Mouse (Mus musculus) layer of hippocampus, adult 9-10 months (tissue): Measurements from ENCODE around the gene Synpo2.
A peak's percentile ranks its signal among the peaks of the same experiment; 100 is the strongest.

Experiments used
- DNase-seq: peaks from one replicate; pipeline ENCODE4 v3.0.0; 2022; ENCODE audit warnings: low spot score

The Synpo2 gene

DNA sequence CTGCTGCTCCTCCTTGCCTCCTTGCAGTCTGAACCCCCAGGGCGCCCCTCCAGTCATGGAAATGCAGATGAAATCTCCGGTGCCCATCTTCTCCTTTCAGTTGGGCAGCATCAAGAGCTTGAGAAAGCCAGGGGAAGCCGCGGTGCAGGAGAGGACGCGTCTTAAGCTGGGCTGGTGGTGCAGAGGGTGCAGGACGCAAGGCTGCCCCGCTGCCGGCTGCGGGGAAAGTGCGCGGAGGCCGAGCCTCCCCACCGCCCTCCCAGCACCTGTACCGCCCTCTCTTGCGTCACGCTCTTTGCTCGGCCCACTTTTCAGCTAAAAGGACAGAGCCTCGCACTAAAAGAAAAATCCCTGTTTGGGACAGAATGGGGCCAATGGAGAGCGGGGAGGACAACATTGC is at the start of gene Synpo2:
Synpo2 (minus strand) TSS at position 229 of the 400 bp plus-strand sequence.
- DNase-seq = no peak

DNA sequence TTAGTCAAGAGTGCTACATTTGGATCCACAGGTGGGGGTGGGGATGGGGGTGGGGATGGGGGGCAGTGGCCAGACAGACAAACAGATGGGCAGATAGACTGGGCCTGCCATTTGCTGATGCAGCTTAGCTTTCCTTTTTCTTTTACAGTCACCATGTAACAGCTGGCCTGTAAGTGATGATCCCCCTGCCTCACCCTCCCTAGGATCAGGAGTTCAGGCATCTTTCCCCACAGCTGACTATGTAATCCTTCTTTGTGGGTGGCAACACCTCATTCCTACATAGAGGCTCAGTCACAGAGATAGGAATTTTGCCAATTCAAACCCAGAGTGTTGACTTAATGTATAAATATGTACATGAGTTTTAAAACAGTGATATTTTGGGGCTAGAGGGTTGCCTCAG is 49.7 kb upstream of the Synpo2 start:
- DNase-seq = no peak

DNA sequence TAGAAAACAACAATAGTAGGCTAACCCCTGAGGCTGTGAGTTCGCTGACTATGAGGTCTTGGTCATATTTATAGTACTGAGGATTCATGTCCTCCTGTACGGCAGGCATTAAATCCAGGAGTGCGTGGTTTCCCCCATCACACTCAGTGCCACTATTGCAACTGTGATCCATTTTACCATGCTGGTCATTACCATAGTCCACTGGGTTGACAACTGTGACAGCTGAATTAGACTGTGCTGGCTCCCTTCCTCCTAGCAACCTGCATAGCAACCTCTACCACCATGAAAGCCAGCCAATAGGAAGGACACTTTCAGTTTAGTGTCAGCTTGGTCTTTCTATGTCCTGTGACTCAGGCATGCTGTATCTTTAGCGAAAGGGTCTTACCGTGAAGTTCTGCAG is 48.3 kb upstream of the Synpo2 start:
- DNase-seq = no peak

DNA sequence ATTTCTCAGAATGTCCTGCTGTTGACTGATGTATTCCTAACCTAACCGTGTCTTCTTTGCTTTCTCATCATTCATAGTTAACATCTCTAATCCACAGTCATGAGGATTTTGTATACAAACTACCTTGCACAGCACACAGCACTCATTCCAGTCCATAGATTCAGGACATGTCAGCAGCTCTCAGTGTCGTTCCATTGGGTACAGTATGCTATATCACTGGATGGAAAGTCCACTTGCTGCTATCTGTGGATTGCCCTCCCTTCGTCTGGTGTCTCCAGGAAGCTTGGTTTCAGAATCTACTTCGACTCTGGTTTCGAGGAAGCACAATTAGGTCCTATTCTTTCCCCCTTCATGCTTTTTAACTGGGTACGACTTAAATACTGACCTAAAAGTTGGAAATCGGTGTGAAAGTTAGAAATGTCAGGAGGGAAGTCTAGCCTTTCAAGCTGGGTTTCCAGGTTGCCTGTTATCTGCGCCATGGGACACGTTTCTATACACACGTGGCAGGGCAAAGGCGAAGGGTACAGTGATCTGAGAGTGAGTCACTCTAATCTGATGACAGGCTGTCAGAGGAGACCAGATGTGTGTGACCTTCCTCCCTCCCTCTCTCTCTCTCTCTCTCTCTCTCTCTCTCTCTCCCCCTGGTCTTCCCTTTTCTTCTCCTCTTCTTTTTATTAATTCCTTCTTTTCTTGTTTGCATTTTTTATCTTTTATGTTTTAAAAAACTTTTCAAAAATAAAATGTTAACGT is 47.1 kb upstream of the Synpo2 start:
- DNase-seq = no peak

DNA sequence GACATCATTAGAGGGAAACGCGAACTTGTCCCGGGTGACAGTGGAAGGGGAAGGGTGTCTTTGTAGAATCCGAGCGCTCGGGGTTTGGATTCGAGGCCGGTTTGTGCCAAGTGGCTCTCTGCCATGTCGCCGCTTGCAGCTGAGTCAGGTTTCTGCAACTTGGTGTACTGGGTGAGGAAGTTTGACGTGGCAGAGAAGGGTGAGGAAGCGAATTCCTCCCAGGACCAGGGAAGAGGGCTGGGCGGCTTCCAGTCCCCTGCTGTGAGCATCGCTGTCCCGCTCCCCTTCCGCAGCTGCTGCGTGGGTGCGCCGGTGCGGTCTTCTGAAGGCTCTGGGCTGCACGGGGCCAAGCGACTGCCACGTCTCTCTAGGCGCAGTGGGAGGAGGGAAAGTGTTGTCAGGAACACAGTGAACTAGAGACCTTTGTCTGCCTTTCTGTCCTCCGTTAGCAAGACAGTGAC is 31.8 kb upstream of the Synpo2 start:
- DNase-seq = peak; percentile 22

DNA sequence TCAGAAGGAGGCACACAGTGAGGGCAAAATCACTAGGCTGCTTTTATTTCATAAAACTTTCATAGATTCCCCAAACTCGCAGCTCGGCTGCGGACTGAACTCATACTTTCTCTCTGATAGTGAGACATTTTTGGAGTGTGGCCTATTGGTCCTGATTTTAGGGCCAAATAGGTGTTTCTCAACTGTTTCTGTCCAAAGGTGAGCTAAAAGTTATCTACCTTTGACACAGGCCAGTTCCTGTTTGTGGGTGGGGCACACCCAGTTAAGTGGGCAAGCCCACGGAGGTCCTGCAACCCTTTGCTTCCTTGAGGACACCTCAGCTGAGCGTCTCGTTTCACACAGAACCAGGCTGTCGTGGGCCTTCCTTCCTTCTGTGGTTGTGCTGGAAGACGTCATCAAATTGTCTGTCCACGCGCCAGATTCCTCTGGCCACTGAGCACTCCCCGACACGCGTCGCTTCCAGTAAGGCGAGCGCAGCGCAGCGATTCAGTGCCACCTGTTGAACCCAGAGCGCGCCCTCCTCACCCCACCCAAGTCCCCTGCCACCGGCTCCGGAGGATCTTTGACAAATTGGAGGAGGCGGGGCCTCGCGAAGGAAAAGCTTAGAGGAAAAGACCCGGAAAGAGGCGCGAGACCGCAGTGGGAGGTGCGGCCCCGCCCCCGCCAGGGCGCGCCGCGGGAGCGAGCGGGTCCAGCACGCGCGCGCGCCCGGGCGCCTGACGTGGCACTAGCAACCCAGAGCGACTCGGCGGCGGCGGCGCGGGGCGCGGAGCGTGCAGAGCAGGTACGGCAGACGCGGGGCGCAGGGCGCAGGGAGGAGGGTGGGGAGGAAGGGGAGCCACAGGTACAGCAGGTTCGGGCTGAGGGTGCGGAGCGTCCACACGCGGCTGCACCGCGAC is 31.1 kb upstream of the Synpo2 start, which contains the start of gene Sec24d:
Sec24d (plus strand) TSS at position 703 of the 899 bp plus-strand sequence.
- DNase-seq = peak; percentile 40

DNA sequence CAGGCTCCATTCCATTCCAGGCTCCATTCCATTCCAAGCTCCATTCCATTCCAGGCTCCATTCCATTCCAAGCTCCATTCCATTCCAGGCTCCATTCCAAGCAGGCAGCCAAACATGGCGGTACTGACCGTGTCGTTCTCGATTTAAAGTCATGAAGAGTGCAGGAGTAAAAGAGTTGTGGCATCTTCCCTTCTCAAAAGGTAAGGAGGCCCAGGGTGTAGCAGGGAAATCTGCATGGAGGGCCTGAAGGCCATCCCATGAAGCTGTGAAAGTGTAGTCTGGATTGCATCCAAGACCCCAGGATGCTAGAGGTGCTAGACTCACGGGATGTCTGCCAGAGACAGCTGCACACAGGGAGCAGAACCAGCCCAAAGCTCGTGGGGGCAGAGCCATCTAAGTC is 28.8 kb upstream of the Synpo2 start:
- no peak for DNase-seq

DNA sequence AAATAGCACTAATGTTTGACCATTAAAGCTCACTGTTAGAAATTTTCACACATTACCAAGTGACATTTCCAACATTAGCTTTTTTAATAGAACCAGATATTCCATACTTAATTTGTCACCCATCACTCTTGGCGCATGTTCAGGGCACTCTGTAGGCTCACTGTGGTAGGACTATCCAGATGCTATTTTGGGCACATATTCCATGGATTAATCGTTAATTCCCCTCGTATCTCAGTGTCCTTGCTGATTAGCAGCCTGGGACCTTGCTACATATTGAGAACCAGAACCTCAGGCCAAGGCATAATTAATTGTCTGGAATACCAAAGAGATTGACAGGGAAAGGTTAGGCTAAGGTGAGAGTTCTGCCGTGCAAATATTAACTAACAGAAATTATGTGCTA is 22.8 kb upstream of the Synpo2 start:
- no peak for DNase-seq

DNA sequence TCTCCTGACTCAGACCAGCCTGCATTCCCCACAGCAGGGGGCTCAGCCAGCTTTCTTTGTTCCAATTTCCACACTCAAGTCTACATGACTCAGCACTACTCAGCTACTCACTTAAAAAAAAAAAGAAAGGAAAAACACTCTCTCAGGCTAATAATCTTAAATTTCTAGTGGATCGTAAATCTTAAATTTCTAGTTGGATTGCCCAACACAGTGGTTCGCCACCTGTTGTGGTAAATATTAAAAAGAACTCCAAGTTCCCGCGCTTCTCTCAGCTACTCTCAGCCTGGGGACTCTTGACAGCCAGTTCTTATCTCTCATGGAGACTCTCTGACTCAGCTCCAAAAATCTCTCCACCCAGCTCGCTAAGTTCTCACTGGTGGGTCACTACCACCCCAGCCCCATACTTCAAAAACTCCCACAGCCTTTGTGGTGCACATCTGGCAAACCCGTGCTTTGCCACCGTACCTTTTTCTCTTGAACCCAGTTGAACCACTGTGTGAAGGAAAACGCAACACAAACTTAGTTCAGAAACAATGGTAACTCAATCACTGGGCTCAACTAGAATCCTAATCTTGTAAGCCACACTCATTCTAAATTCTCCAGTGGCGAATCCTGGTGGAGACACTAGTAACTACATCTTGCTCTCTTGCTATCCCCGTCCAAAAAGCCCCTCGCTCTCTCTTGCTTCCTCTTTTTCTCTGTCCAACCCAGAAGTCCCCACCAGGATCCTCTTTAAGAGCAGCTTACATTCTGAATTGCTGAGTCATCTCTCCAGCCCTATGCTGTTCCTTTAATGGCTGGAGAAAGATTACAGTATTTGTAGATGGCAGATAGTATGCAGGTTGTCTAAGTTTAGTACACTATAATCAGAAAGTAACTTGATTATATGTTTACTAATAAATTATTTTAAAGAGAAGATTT is 20.5 kb upstream of the Synpo2 start:
- no peak for DNase-seq

DNA sequence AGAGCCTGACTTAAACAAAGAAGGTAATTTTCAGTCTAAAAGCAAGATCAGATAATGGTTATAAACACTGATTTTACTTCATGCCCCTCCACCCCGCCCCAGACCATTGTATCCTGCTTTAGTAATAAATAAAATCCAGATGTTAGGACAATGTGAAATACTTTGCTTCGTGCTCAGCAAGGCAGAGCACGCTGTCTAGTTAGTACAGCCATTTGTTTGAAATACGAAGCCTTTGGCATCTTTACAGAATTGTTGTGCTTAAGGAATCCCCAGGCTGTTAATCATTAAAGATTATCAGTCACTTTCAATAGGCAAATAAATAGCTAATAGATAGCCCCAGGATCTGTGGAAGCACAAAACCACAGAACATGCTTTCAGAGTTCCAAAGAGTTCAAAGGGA is 9.7 kb upstream of the Synpo2 start:
- DNase-seq = no peak

DNA sequence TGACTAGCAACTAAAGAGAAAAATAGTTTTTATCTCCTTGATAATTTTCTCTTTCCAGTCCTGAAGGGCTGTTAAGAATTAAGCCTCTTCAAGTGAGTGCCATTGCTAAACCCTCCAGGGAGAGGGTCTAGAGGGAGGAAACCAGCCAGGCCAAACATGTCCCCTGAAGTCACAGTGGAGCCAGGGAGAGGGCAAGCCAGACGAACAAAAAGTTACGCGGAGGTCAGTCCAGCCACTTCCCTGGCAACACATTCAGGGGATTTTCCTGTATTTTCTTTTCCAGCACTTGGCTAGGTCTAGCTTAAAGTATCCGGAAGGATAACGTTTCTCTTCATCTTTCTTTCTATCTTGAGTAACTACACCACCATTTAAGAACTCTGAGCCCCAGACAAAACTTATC is 8.4 kb upstream of the Synpo2 start:
- no peak for DNase-seq

DNA sequence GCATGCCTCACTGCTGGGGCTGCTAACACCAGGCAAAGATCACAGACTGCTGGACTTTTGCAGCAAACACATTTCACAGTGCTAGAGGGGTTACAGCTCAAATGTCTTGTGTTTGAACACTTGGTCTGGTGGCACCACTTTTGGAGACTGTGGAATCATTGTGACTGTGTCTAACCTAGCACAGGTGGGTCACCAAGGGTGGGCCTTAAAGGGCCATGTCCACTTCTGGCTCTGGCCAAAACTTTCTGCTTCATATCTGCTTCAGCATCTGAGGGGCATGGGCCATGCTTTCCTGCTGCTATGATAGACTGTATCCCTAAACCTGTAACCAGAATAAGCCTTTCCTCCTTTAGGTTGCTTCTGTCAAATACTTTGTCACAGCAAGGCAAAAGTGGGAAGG is 1.5 kb upstream of the Synpo2 start:
- no peak for DNase-seq

DNA sequence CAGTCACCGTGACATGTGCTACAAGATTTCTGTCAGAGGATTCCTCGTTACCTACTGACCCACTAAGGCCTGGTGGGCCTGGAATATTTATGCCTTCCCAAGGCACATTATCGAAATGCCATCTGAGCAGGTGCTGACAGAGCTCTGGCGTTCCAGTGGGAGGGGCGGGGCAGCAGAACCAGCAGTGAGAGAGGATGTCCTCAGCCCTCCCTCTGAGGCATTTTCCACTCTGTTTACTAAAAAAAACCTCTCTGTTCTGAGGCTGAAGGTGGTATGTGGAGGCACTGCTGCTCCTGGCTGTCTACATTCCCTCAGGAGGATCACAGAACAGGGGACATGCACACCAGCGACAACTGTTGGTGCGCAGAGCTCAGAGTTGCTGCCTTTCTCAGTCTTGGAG is 1.1 kb upstream of the Synpo2 start:
- no peak for DNase-seq

DNA sequence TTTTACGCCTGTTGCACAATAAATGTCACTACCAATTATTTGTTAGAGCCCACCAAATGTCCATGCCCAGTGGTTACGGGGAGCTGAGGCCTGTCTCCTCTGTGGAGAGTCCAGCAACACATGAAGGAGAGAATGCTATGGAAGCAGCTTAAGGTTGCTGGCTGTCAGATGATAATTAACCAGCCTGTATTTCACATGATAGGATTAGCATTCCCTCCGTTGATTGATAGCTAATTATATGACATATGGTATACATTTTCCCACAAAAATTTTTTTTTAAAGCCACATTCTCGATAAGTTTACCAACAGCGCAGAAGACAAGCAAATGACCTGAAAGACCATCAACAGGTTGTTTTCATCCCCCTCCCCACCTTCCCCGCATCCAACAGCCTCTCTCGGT is 454 bp downstream of the Synpo2 start:
- DNase-seq = no peak

DNA sequence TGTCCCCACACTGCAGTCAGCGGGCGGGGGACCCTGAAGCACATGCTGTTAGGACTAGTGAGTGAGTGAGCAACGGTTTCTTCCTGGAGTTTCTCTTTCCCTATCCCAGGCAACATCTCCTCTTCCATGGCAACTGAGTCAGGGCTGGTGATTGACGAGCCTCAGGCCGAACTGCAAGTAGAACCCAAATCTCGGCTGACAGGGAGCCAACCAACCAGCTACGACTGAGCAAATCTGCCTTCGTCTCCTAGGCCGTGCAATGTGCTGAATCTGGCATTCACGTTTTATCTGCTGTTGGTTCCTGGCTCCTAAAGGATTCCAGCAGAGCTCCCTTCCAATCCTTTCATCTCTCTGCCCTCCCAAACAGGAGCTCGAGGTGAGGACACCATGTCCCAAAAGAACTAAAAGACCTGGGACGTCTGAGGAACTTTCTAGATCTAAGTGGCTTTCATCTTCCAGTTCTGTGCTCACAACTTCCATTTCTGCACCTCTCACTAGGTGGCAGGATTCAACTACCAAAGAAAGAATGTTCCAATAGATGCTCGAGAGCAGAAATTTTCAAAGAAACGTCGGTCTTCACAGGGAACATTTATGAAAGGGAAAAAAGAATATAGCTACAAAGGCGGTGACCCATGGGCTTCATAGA is 1.6 kb downstream of the Synpo2 start:
- peak; percentile 61 for DNase-seq

DNA sequence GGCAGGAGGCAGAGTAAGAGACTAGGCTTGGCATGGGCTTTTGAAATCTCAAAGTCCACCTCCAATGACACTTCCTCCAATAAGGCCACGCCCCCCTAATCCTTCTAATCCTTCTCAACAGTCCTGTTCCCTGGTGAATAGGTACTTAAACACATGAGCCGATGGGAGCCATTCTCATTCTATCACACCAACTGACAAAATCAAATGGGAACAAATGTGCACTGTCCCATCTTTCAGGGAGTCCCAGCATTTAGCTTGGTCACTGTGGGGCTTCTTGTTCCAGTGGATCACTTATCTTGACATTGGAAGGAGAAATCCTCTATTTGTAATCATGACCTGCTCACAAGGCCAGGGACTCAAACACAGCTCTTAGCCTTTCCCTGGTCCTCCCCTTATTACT is 4.3 kb downstream of the Synpo2 start:
- no peak for DNase-seq

DNA sequence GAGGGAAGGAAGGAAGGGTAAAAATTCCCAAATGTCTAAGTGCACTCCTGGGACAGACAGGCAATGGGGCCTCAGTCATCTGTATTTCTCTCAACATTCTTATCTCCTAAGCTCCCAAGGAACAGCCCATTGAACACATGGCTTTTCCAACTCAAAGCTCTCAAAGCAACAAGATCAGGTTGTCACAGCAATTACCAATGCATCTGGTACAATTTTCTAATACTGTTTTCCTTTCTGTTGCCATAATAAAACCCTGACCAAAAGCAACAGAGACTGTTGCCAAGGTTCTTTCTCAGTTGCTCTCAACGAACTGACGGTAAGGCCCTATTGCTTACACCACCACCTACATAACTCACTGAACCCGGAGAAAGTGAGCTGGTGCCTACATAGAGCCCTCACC is 8.7 kb downstream of the Synpo2 start:
- no peak for DNase-seq

DNA sequence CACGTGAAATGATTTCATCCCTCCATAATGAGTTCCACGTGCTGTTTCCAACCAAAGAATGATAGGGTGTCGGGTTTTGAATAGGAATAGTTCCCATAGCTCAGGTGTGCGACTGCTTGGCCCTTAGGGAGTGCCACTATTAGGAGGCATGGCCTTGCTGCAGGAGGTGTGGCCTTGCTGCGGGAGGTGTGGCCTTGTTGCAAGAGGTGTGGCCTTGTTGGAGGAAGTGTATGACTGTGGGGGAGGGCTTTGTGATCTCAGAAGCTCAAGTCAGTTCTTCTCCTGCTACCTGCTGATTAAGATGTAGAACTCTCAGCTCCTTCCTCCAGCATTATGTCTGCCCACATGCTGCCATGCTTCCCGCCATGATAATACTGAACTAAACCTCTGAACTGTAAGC is 17.3 kb downstream of the Synpo2 start:
- DNase-seq = no peak

DNA sequence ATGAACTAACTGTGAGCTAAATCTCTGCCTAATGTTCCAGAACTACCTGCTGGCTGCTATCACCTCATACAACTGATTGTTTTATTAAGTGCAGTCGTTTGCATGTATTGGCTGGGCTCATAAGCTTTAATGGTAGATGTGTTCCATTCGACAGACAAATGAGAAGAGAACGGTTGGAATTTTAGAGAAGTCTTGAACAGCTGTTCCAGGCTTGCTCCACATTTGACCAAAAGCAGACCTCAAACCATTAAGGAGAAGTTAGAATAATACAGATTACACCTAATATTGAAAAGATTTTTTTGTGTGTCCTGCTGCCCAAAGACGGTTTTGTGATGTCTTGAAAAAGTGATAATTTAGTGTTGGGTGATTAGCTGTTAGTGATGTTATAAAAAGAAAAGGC is 27.1 kb downstream of the Synpo2 start:
- DNase-seq = no peak

DNA sequence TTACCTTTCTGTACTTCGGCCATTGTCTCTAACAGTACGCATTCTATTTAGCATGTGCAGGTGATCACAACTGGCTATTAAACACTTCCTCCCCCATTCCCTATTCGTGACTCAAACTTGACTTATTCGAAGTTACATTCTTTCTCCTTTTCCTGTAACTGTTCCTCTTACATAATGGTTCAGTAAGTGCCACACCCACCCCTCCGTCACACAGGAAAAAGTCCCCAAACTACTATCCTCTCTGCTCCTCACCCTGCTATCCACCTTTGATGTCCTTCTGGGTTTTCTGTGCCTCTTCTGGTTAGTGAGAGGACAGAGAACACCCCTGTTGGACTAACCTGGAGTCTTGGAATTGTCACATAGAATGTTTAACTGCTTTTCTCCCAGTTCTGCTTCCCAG is 28.6 kb downstream of the Synpo2 start:
- DNase-seq = no peak

DNA sequence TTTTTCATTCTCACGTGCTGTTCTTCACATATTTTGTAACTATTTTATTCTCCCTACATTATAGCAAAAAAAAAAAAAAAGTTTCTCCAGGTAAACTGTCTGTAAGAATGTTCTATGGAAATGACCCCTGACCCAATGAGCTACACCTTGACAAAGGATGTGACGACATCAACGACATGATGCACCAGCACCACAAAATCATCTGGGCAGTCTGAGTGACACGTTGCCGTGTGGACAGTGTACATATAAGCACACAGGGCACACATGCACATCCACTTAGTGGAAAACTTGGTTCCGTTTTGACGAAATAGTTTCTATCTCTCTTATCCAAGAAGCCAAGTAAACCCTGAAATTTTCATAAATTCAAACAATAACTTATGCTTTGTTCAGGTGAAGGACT is 30.5 kb downstream of the Synpo2 start:
- no peak for DNase-seq

DNA sequence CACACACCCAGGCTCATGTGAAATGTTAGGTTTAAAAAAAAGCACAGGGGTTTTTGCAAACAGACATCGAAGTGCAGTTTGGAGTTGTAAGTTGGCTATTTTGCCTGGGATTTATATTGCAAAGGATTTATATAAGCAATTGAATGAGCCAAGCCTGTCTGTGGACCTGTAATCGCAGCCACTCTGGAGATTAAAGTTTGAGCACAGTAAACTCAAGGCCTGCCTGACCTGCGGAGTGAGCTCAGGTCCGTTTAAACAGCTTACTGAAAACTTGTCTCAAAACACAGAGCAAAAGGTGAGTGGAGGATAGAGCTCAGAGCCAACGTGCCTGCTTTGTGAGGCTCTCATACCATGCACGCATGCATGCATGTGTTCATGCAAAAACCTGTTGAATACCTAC is 30.9 kb downstream of the Synpo2 start:
- no peak for DNase-seq
